Mouse (Mus musculus) cerebellum, postnatal 10 days (tissue): ENCODE results near the gene Dydc1.
A peak's percentile ranks its signal among the peaks of the same experiment; 100 is the strongest.

Experiments
- DNase-seq, 2 experiments: peaks; one replicate each; pipeline ENCODE4 v3.0.0; 2021; ENCODE audit warnings: mixed read lengths in 2 of 2

The Dydc1 gene

DNA sequence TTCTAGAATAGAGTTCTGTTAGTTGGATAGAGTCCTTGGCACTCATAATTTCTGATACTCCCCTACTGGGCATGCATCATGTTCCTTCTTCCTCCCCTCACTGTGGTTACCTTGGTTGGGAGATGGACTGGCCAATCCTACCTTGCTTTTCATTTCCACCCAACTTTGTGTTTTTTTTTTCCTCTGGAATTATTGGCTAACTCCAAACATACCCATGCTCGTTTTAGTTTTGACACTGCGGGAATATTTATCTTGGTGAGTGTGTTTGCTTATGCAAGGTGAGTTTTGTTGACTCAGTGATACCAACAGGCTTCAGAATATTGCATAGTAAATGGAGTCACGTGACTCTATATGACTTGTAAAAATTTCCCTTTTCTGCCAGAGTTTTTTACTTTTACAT lies 28.0 kb downstream of the Dydc1 start:
- DNase-seq, result no peak

GRCm38 (mm10) chr14:41101242-41101641 lies 28.5 kb downstream of the Dydc1 start:
- DNase-seq, result no peak

DNA sequence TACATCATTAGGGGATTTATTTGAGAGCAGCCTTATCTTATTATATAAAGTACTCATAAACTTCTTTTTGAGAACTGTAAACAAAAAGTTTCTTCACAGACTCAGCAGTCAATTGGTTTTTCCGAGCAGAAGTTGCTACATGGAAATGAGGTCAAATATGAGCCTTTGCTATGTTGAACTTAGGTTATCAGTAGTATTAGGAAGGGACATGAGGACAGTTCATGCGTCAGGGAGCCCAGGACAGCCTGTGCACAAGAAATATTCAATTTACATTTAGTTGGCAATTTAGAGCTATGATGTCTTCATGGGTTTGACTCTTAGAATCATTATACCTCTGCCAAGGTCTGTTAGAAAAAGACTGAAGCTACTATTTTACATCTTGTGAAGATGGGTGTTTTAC lies 29.6 kb downstream of the Dydc1 start:
- no peak for DNase-seq

GRCm38 (mm10) chr14:41104853-41105444 lies 32.2 kb downstream of the Dydc1 start, which contains the start of gene Mat1a:
Gene Mat1a, plus strand, starts transcription at chr14:41105035.
- no peak for DNase-seq

DNA sequence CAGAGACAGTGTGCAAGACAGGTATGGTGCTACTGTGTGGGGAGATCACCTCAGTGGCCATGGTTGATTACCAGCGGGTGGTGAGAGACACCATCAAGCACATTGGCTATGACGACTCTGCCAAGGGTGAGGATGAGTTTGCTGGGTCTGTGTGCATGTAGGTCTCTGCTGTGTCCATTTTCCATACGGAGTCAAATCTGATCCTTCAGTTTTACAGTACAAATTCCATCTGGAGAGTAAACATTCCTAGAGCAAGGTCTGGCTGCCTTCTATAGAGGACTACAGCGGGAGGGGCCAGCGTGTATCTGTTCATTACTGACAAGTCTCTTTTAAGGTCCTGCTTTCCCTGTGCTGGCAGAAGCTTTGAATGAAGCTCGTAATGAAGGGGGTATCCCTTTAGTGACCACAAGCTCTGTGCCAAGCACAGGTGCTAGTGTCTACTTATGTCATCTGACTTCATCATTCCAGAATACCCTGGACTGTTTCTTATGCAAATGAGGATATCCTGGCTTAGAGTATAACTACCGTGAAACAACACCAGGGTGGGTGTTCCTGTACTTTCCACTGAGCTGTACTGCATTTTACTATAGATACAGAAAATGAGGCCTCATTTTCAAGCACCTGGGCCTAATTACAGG lies 38.4 kb downstream of the Dydc1 start:
- no peak for DNase-seq

DNA sequence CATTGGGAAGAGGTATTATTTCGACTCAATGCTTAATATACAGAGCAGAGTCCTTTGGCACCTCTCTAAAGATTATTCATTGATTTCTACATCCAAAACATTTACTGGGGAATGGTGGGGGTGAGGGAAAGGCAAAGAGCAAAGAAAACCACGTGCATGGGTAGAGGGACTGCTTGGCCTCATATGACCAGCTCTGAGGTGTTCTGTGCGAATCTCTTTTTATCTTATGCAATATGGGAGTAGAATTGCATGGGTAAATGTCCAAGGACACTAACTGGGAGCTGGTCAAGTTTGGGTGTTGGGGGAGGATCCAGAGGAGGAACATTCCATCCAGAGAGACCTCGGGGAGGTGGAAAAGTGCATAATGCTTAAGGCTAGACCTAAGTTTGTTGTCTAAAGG lies 40.2 kb downstream of the Dydc1 start:
- DNase-seq, result no peak

- DNase-seq, result peak; percentile 77 to 81
Observed at GRCm38 (mm10) chr14:41116271-41116670, 43.6 kb downstream of the Dydc1 start.

DNA sequence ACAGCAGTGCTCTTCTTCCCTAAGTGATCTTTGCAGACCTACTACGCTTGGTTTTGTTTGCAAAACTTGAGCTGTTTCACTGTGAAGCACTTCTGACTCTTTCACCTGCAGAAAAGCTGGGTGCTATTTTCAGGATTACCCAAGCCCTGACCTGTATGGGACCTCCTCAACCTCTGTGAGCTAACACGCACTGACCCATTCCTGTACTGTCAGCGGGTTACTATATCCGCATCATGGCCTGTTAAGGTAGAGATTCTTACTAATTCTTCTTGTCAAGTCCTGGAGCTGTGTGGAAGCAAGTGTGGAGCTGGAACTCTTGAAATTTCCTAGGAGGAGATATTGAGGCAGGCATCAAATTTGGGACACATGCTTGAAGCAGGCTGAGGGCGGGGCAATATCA lies 52.0 kb downstream of the Dydc1 start:
- DNase-seq, result no peak

DNA sequence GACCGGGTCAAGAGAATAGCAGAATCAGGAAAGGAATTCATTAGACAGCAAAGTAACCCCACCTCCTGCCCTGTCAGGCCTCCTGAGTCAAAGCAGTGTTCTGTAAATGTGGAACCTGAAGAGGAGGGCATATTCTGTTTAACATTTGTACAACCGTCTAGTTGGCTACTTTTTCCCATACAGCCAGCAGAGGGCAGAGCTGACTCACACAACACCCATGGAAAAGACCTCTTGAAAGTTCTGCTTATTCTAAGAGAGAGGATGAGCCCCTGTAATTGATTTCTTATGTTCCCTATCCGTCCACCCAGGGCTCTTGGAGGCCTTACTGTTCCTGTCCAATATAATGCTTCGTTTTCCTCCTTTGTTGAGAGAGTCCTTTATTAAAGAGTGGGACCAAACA lies 55.3 kb downstream of the Dydc1 start:
- DNase-seq, result peak; percentile 25 to 43

- DNase-seq, result no peak
Observed at GRCm38 (mm10) chr14:41131540-41131939, 58.8 kb downstream of the Dydc1 start, which contains the start of gene Sftpa1. Gene Sftpa1, plus strand, starts transcription at chr14:41131782.

GRCm38 (mm10) chr14:41137006-41137405 lies 64.3 kb downstream of the Dydc1 start:
- no peak for DNase-seq

GRCm38 (mm10) chr14:41140686-41141085 lies 68.0 kb downstream of the Dydc1 start:
- DNase-seq, result no peak
